11 mouse cellular contexts compared by ENCODE assay signal in the genomic region with DNA sequence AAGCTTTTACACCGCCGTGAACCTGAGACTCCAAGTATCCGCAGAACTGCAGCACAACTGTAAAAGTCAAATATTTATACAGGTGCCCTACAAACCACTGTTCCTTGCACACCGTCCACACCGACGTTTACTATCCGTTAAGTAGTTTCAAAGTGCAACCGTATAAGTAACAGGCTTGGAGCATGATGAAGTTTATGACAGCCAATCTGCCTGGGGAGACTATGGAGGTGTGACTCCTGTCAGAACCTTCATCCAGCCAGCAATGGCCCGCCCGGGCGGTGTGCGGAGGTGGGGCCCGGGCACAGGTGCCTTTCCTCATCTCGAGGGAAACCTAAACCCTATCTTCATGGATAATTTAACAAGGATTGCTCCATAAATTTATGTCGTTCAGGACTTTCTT. TPM values are rescaled to one million over a fixed set of nuclear protein-coding genes. Genes with fewer than 3 reads are reported as not detected.
DNase-seq lines count a peak whose midpoint lies in the region; ATAC-seq and TF ChIP-seq lines count a peak whose summit lies in the region.
"Had no signal": no experiment of that assay in that cellular context is flagged by ENCODE, and none has a peak within 500 bp of the region (broad histone marks: within the 10 kb centered on the region; RNA-seq: fewer than 3 reads in every experiment).

No protein-coding gene starts in this region.

- TF ChIP-seq EP300 in liver, postnatal 0 days (IDR thresholded peaks at IDR 0.05; ENCODE audit: low read depth) = no peak

- no peak overlapping the region for H3K27ac ChIP-seq in heart, embryonic 12.5 days (ENCODE audit: poor library complexity, severe bottlenecking)
- no peak overlapping the region for H3K27ac ChIP-seq in liver, embryonic 11.5 days (ENCODE audit: low read depth, low read length)
- no peak overlapping the region for H3K27ac ChIP-seq in liver, postnatal 0 days (ENCODE audit: low read depth)
- H3K27ac ChIP-seq in intestine, embryonic 14.5 days (ENCODE audit: low read depth) = no peak overlapping the region
- no peak overlapping the region for H3K27ac ChIP-seq in stomach, embryonic 14.5 days (ENCODE audit: low read length)

- H3K27me3 ChIP-seq in heart, embryonic 12.5 days (replicated peaks) = no peaks in the 10 kb centered on the region
- no peaks in the 10 kb centered on the region for H3K27me3 ChIP-seq in liver, embryonic 11.5 days (replicated peaks; ENCODE audit: control insufficient read depth, insufficient read depth, low read length)
- H3K27me3 ChIP-seq in liver, postnatal 0 days (ENCODE audit: insufficient read depth, low read length) = no peaks in the 10 kb centered on the region
- H3K27me3 ChIP-seq in intestine, embryonic 14.5 days (replicated peaks; ENCODE audit: control insufficient read depth, insufficient read depth, low read length) = no peaks in the 10 kb centered on the region
- no peaks in the 10 kb centered on the region for H3K27me3 ChIP-seq in stomach, embryonic 14.5 days (ENCODE audit: control insufficient read depth, insufficient read depth, low read length)

- no peak for DNase-seq in heart, postnatal 25 days (ENCODE audit: low spot score)
- DNase-seq in liver, embryonic 11.5 days (ENCODE audit: low spot score) = no peak
- DNase-seq in liver, postnatal 0 days = no peak
- DNase-seq in intestine, embryonic 14.5 days (ENCODE audit: low spot score) = no peak
- DNase-seq in testis, postnatal 14 days (ENCODE audit: low spot score) = no peak
- DNase-seq in embryo, embryonic 10 days (ENCODE audit: low spot score) = no peak
- DNase-seq: adrenal gland, adult 2 months; B cell, adult 2 months; forebrain, postnatal 0 days had no signal

- no peak overlapping the region for H3K9ac ChIP-seq in heart, embryonic 12.5 days
- H3K9ac ChIP-seq in liver, embryonic 11.5 days (ENCODE audit: low read depth, low read length) = no peak overlapping the region
- H3K9ac ChIP-seq in liver, postnatal 0 days (replicated peaks) = no peak overlapping the region
- no peak overlapping the region for H3K9ac ChIP-seq in intestine, embryonic 14.5 days (ENCODE audit: low read length)
- no peak overlapping the region for H3K9ac ChIP-seq in stomach, embryonic 14.5 days (replicated peaks; ENCODE audit: low read depth, low read length)
- H3K9ac ChIP-seq: forebrain, postnatal 0 days had no signal

- H3K4me3 ChIP-seq in heart, embryonic 12.5 days = no peak overlapping the region
- H3K4me3 ChIP-seq in liver, embryonic 11.5 days (ENCODE audit: low read depth, low read length) = no peak overlapping the region
- H3K4me3 ChIP-seq in liver, postnatal 0 days (ENCODE audit: low read depth, low read length) = no peak overlapping the region
- peak overlapping the region; percentile 21; the same call in 1 of the 2 replicates for H3K4me3 ChIP-seq in intestine, embryonic 14.5 days (ENCODE audit: low read depth, low read length)
- H3K4me3 ChIP-seq in stomach, embryonic 14.5 days (ENCODE audit: low read depth, low read length) = peak overlapping the region; percentile 3; the same call in 1 of the 2 replicates

- TF ChIP-seq CTCF in liver, postnatal 0 days (IDR thresholded peaks at IDR 0.05; ENCODE audit: low read depth) = no peak

- 78% methylated on average over 15 of the region's 15 CpGs for WGBS in heart, embryonic 12.5 days
- WGBS in liver, embryonic 11.5 days = 71% methylated on average over 15 of the region's 15 CpGs
- WGBS in liver, postnatal 0 days (ENCODE audit: insufficient replicate concordance) = 67% methylated on average over 15 of the region's 15 CpGs
- 42% methylated on average over 15 of the region's 15 CpGs for WGBS in intestine, embryonic 14.5 days
- 37% methylated on average over 15 of the region's 15 CpGs for WGBS in stomach, embryonic 14.5 days

- no peaks in the 10 kb centered on the region for H3K36me3 ChIP-seq in heart, embryonic 12.5 days
- H3K36me3 ChIP-seq in liver, embryonic 11.5 days (ENCODE audit: control insufficient read depth, insufficient read depth, low read length) = no peaks in the 10 kb centered on the region
- H3K36me3 ChIP-seq in liver, postnatal 0 days (replicated peaks; ENCODE audit: insufficient read depth, low read length) = no peaks in the 10 kb centered on the region
- H3K36me3 ChIP-seq in intestine, embryonic 14.5 days (ENCODE audit: control insufficient read depth, insufficient read depth, low read length) = no peaks in the 10 kb centered on the region
- H3K36me3 ChIP-seq in stomach, embryonic 14.5 days (ENCODE audit: control insufficient read depth, insufficient read depth, low read length) = no peaks in the 10 kb centered on the region

- intact Hi-C loops in heart, postnatal 25 days (cut with DNase I) = no loop called here

- no peak for ATAC-seq in heart, embryonic 12.5 days (ENCODE audit: insufficient number of reproducible peaks, low FRiP score)
- no peak for ATAC-seq in liver, embryonic 11.5 days (replicated peaks; ENCODE audit: low FRiP score)
- ATAC-seq in liver, postnatal 0 days = no peak
- ATAC-seq in intestine, embryonic 14.5 days (replicated peaks; ENCODE audit: low FRiP score, low TSS enrichment, low read depth) = no peak
- no peak for ATAC-seq in stomach, embryonic 14.5 days (ENCODE audit: insufficient number of reproducible peaks, insufficient read depth, low FRiP score, low read depth)
- ATAC-seq: forebrain, postnatal 0 days had no signal

- peak overlapping the region; percentile 87 for H3K4me2 ChIP-seq in heart, embryonic 12.5 days
- peak overlapping the region; percentile 23; the same call in 1 of the 2 replicates for H3K4me2 ChIP-seq in liver, embryonic 11.5 days
- H3K4me2 ChIP-seq in liver, postnatal 0 days (ENCODE audit: low read depth, low read length) = no peak overlapping the region
- peak overlapping the region; percentile 93 for H3K4me2 ChIP-seq in intestine, embryonic 14.5 days (ENCODE audit: low read length)
- peak overlapping the region; percentile 86 for H3K4me2 ChIP-seq in stomach, embryonic 14.5 days (replicated peaks; ENCODE audit: low read depth, low read length)

- peaks cover 52% of the 10 kb centered on the region for H3K4me1 ChIP-seq in heart, embryonic 12.5 days (replicated peaks)
- peaks cover 10% of the 10 kb centered on the region; the same call in 1 of the 2 replicates for H3K4me1 ChIP-seq in liver, embryonic 11.5 days (replicated peaks; ENCODE audit: control insufficient read depth, insufficient read depth, low read length)
- H3K4me1 ChIP-seq in liver, postnatal 0 days (ENCODE audit: insufficient read depth) = peaks cover 5% of the 10 kb centered on the region
- H3K4me1 ChIP-seq in intestine, embryonic 14.5 days (replicated peaks; ENCODE audit: control insufficient read depth, insufficient read depth, low read length) = peaks cover 20% of the 10 kb centered on the region
- H3K4me1 ChIP-seq in stomach, embryonic 14.5 days (ENCODE audit: control insufficient read depth, insufficient read depth, low read length) = peaks cover 30% of the 10 kb centered on the region; the same call in 1 of the 2 replicates

- H3K9me3 ChIP-seq in heart, embryonic 12.5 days (replicated peaks) = no peaks in the 10 kb centered on the region
- H3K9me3 ChIP-seq in liver, embryonic 11.5 days (ENCODE audit: control insufficient read depth, low read length) = no peaks in the 10 kb centered on the region
- no peaks in the 10 kb centered on the region for H3K9me3 ChIP-seq in liver, postnatal 0 days (ENCODE audit: low read length)
- H3K9me3 ChIP-seq in intestine, embryonic 14.5 days (ENCODE audit: control insufficient read depth, low read length) = no peaks in the 10 kb centered on the region
- no peaks in the 10 kb centered on the region for H3K9me3 ChIP-seq in stomach, embryonic 14.5 days (ENCODE audit: control insufficient read depth, low read depth, low read length)

RNA-seq across cellular contexts. Expression of gene Wwc2, which starts 2.6 kb away (rescaled TPM):
- polyA plus RNA-seq in heart, embryonic 12.5 days (2016; fragmentation: Nextera tagmentation; extraction: Ambion mirVana) = 22.1 and 23.9 TPM in 2 replicates
- total RNA-seq in heart, postnatal 25 days (2021) = 10 to 100 TPM; 25.0 to 28.2 TPM
- 6.2 and 7.3 TPM in 2 replicates for polyA plus RNA-seq in liver, embryonic 11.5 days (2014; fragmentation: Nextera tagmentation; extraction: Ambion mirVana)
- 1.8 TPM in 2 replicates for polyA plus RNA-seq in liver, postnatal 0 days (2015; fragmentation: Nextera tagmentation; extraction: Ambion mirVana)
- polyA plus RNA-seq in intestine, embryonic 14.5 days (2014; fragmentation: Nextera tagmentation; extraction: Ambion mirVana) = 10.4 and 10.6 TPM in 2 replicates
- polyA plus RNA-seq in stomach, embryonic 14.5 days (2014; fragmentation: Nextera tagmentation; extraction: Ambion mirVana) = 12.0 and 13.3 TPM in 2 replicates

Comparison
In these comparisons a context has a peak if more than half of its experiments do, and no peak if none do; other contexts are left out.
1. H3K4me3 ChIP-seq: peak in intestine, embryonic 14.5 days (single experiment) and stomach, embryonic 14.5 days (single experiment); none in heart, embryonic 12.5 days (single experiment), liver, embryonic 11.5 days (single experiment) and liver, postnatal 0 days (single experiment).